Comparison of ENCODE assay signal across 8 mouse cellular contexts in genomic region chrX:37191105-37191743, GRCm38 (mm10). TPM values are rescaled to one million over a fixed set of nuclear protein-coding genes. Genes with fewer than 3 reads are reported as not detected.
A peak's percentile ranks its signal among the peaks of the same experiment; 100 is the strongest.
DNase-seq lines count a peak whose midpoint lies in the region; ATAC-seq and TF ChIP-seq lines count a peak whose summit lies in the region.

Gene Ndufa1 (minus strand): TSS chrX:37191163.
Gene Rnf113a1 (plus strand): TSS chrX:37191245.

- TF ChIP-seq POLR2A in bone marrow, adult 2 months (IDR thresholded peaks at IDR 0.05; ENCODE audit: borderline replicate concordance, control insufficient read depth, low read depth, low read length), result peak; percentile 54; the same call in 1 of the 2 replicates

- 13% methylated on average over 63 of the region's 63 CpGs for WGBS in bone marrow, adult 2 months
- WGBS in embryonic facial prominence, embryonic 14.5 days, result 25% methylated on average over 38 of the region's 63 CpGs
- WGBS in limb, embryonic 13.5 days, result 15% methylated on average over 60 of the region's 63 CpGs
- WGBS in midbrain, embryonic 15.5 days, result 22% methylated on average over 63 of the region's 63 CpGs

- ATAC-seq in embryonic facial prominence, embryonic 14.5 days (ENCODE audit: low read depth), result peak; percentile 91
- ATAC-seq in limb, embryonic 13.5 days (ENCODE audit: low FRiP score, low read depth), result peak; percentile 92
- peak; percentile 96 for ATAC-seq in midbrain, embryonic 15.5 days (replicated peaks)

- peak within 1 kb of the TSS; percentile 61 for H3K4me2 ChIP-seq in embryonic facial prominence, embryonic 14.5 days (ENCODE audit: low read depth, low read length)
- H3K4me2 ChIP-seq in limb, embryonic 13.5 days (replicated peaks), result peak within 1 kb of the TSS; percentile 67
- H3K4me2 ChIP-seq in midbrain, embryonic 15.5 days, result peak within 1 kb of the TSS; percentile 53

- no peak for TF ChIP-seq CTCF in bone marrow, adult 2 months (IDR thresholded peaks at IDR 0.05; ENCODE audit: control insufficient read depth, insufficient read depth, low read length)

- no peaks in the 10 kb centered on the region for H3K36me3 ChIP-seq in embryonic facial prominence, embryonic 14.5 days (ENCODE audit: control insufficient read depth, insufficient read depth, low read length)
- H3K36me3 ChIP-seq in limb, embryonic 13.5 days, result no peaks in the 10 kb centered on the region
- no peaks in the 10 kb centered on the region for H3K36me3 ChIP-seq in midbrain, embryonic 15.5 days (replicated peaks)

- H3K4me3 ChIP-seq in bone marrow, adult 2 months (replicated peaks; ENCODE audit: control insufficient read depth, low read depth, low read length), result peak within 1 kb of the TSS; percentile 98
- H3K4me3 ChIP-seq in embryonic facial prominence, embryonic 14.5 days (ENCODE audit: low read depth, low read length), result peak within 1 kb of the TSS; percentile 57
- H3K4me3 ChIP-seq in limb, embryonic 13.5 days, result peak within 1 kb of the TSS; percentile 56
- H3K4me3 ChIP-seq in midbrain, embryonic 15.5 days, result peak within 1 kb of the TSS; percentile 46

- no peaks in the 10 kb centered on the region for H3K9me3 ChIP-seq in embryonic facial prominence, embryonic 14.5 days (ENCODE audit: control insufficient read depth, low read length)
- no peaks in the 10 kb centered on the region for H3K9me3 ChIP-seq in limb, embryonic 13.5 days
- H3K9me3 ChIP-seq in midbrain, embryonic 15.5 days, result no peaks in the 10 kb centered on the region

- DNase-seq in A20 (ENCODE audit: low read depth, low spot score), result peak; percentile 82
- DNase-seq in embryonic facial prominence, embryonic 14.5 days (ENCODE audit: low spot score), result peak; percentile 90
- peak; percentile 70 to 78 for DNase-seq in heart, adult 9 months (ENCODE audit: low spot score in 2 of 2)
- peak; percentile 81 for DNase-seq in kidney, adult 9 months
- DNase-seq in spleen, adult 18-20 months, result peak; percentile 69 to 78

- H3K27ac ChIP-seq in bone marrow, adult 2 months (ENCODE audit: control insufficient read depth, insufficient read depth, low read depth, low read length, poor library complexity), result peak within 1 kb of the TSS; percentile 53; the same call in 1 of the 2 replicates
- H3K27ac ChIP-seq in embryonic facial prominence, embryonic 14.5 days (replicated peaks; ENCODE audit: low read depth, low read length), result peak within 1 kb of the TSS; percentile 76
- peak within 1 kb of the TSS; percentile 22; the same call in 1 of the 2 replicates for H3K27ac ChIP-seq in limb, embryonic 13.5 days
- H3K27ac ChIP-seq in midbrain, embryonic 15.5 days, result peak within 1 kb of the TSS; percentile 82

- no peaks in the 10 kb centered on the region for H3K27me3 ChIP-seq in embryonic facial prominence, embryonic 14.5 days (replicated peaks; ENCODE audit: control insufficient read depth, insufficient read depth, low read length)
- H3K27me3 ChIP-seq in limb, embryonic 13.5 days, result no peaks in the 10 kb centered on the region
- H3K27me3 ChIP-seq in midbrain, embryonic 15.5 days (replicated peaks), result no peaks in the 10 kb centered on the region

- no peaks in the 10 kb centered on the region; the same call in 1 of the 2 replicates for H3K4me1 ChIP-seq in bone marrow, adult 2 months (ENCODE audit: control insufficient read depth, insufficient read depth, low read length)
- no peaks in the 10 kb centered on the region for H3K4me1 ChIP-seq in embryonic facial prominence, embryonic 14.5 days (ENCODE audit: control insufficient read depth, insufficient read depth, low read length)
- H3K4me1 ChIP-seq in limb, embryonic 13.5 days, result no peaks in the 10 kb centered on the region
- peaks cover 12% of the 10 kb centered on the region for H3K4me1 ChIP-seq in midbrain, embryonic 15.5 days

- peak within 1 kb of the TSS; percentile 68 for H3K9ac ChIP-seq in embryonic facial prominence, embryonic 14.5 days (ENCODE audit: low read depth, low read length)
- peak within 1 kb of the TSS; percentile 62 for H3K9ac ChIP-seq in limb, embryonic 13.5 days
- H3K9ac ChIP-seq in midbrain, embryonic 15.5 days, result peak within 1 kb of the TSS; percentile 46

RNA-seq across cellular contexts. Expression of gene Ndufa1, which starts in this region (rescaled TPM):
- polyA plus RNA-seq in bone marrow, adult 2 months (2011; ENCODE audit: insufficient read depth, insufficient read length, low replicate concordance, missing spikeins), result 74.4 and 125 TPM in 2 replicates
- polyA plus RNA-seq in embryonic facial prominence, embryonic 14.5 days (2014; fragmentation: Nextera tagmentation; extraction: Ambion mirVana), result 469 and 531 TPM in 2 replicates
- 459 and 474 TPM in 2 replicates for polyA plus RNA-seq in limb, embryonic 13.5 days (2015; fragmentation: Nextera tagmentation; extraction: Ambion mirVana)
- polyA plus RNA-seq in midbrain, embryonic 15.5 days (2015; fragmentation: Nextera tagmentation; extraction: Ambion mirVana), result 638 and 672 TPM in 2 replicates

RNA-seq across cellular contexts. Expression of gene Rnf113a1, which starts in this region (rescaled TPM):
- polyA plus RNA-seq in bone marrow, adult 2 months (2011; ENCODE audit: insufficient read depth, insufficient read length, low replicate concordance, missing spikeins), result 1.3 and 3.3 TPM in 2 replicates
- 8.8 and 9.9 TPM in 2 replicates for polyA plus RNA-seq in embryonic facial prominence, embryonic 14.5 days (2014; fragmentation: Nextera tagmentation; extraction: Ambion mirVana)
- polyA plus RNA-seq in limb, embryonic 13.5 days (2015; fragmentation: Nextera tagmentation; extraction: Ambion mirVana), result 12.3 and 13.8 TPM in 2 replicates
- polyA plus RNA-seq in midbrain, embryonic 15.5 days (2015; fragmentation: Nextera tagmentation; extraction: Ambion mirVana), result 18.1 and 19.8 TPM in 2 replicates

Comparison
In these comparisons a context has a peak if more than half of its experiments do, and no peak if none do; other contexts are left out.
1. Peak in every context shown above with its lines: DNase-seq, ATAC-seq, H3K4me3 ChIP-seq and H3K27ac ChIP-seq.
2. H3K27ac ChIP-seq: peak in every context shown above with its lines; median percentile 82 in midbrain, embryonic 15.5 days; 76 in embryonic facial prominence, embryonic 14.5 days; 53 in bone marrow, adult 2 months; 22 in limb, embryonic 13.5 days.
3. H3K4me3 ChIP-seq: peak in every context shown above with its lines; median percentile 98 in bone marrow, adult 2 months; 57 in embryonic facial prominence, embryonic 14.5 days; 56 in limb, embryonic 13.5 days; 46 in midbrain, embryonic 15.5 days.